Mouse (Mus musculus) G1E (cell line): Measurements from ENCODE around the gene Dchs2.

Experiments used
- CTCF ChIP-seq: IDR thresholded peaks from 2 replicates; pipeline ENCODE4 v1.5.1; 2012; ENCODE audit warnings: low read depth, low read length, inconsistent platforms, mixed read lengths
- GATA1 ChIP-seq: IDR thresholded peaks from 2 replicates; pipeline ENCODE4 v1.6.1; 2012; ENCODE audit warnings: borderline replicate concordance, low read length, inconsistent platforms, mixed read lengths
- GATA2 ChIP-seq: IDR thresholded peaks from 2 replicates; pipeline ENCODE4 v1.6.1; 2012; ENCODE audit warnings: low read depth, low read length, inconsistent platforms, borderline replicate concordance
- POLR2AphosphoS5 ChIP-seq: IDR thresholded peaks from 2 replicates; pipeline ENCODE4 v1.6.1; 2012; ENCODE audit warnings: low read depth, low read length, inconsistent platforms; ENCODE audit not compliant: insufficient replicate concordance

DNA sequence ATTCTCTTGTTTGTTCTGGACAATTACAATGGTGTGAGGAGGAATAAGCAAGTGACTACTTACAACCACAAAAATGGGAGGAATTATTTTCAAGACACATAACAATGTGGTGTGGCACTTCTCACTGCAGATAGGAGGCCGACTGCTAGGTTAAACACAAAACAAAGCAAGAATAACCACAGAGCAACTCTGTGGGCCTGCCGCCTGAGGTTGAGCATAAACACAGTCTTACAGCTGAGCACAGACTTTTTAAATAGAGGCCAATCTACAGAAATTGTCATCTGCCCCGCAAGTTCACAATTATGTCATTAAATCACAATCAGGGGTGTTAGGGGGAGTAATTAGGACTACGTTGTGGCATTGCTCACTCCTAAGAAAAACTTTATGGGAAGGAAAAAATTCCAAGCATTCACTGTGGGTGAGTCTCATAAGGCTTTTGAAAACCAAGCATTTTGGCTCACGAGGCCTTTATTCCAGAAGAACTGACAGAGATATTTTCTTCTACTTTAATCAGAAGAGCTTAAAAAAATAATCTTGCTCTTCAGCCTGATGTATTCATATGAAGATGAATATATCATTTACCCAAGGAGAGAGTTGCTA is 172.1 kb downstream of the Dchs2 start:
- no peak for TF ChIP-seq CTCF
- TF ChIP-seq GATA1 = no peak
- no peak for TF ChIP-seq GATA2
- TF ChIP-seq POLR2AphosphoS5 = no peak
